Mouse (Mus musculus) layer of hippocampus, adult 9-10 months (tissue): Measurements from ENCODE around the gene Sumf1.
A peak's percentile ranks its signal among the peaks of the same experiment; 100 is the strongest.

ENCODE experiments used
- DNase-seq: peaks from one replicate; pipeline ENCODE4 v3.0.0; 2022; ENCODE audit warnings: low spot score

The Sumf1 gene

GRCm38 (mm10) chr6:108146637-108147036 is 38.7 kb downstream of the Sumf1 start:
- DNase-seq, result no peak

DNA sequence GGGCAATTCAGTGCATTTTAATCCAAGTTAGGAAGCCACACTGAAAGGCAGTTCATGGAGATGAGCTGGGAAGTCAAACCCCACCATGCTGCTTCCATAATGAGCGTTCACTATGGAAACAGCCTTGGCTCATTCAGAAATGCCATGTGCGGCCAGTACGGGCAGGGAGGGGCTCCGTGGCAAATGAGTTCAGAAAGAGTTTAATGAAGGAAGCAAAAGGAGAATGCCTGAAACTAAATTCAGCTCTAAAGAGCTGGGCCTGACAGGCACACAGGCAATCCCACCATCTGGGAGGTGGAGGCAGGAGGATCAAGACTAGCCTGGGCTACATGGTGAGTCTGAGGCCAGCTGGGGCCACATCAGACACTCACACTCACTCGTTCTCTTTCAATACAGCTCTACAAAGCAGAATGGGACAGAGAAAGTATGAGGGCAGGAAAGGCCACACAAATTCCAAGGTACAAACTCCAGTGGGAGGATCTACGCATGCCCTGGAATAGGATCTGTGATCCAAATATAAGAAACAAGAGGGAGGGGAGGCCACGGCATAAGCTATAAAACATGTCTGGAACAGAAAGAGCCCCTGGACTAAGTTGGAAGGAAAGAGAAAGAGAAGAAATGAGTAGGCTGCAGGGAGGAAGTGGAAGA is 39.3 kb downstream of the Sumf1 start:
- peak; percentile 29 for DNase-seq

DNA sequence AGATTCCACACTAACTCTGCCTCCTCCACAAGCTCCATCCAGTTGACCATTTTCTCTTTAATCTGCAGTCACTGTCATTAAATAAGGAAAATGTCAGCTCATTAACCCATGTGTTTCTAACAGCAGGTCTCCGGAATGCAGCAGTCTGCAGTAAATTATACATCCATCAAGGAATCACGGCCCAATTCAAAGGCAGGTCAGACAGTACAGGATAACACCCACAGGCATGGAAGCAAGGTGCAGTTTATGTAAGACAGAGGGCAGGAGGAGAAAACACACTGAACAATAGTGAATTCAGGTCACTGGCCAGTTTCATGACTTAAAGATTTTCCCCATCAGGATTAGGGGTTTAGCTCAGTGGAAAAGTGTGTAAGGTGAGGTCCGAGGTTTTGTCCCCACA is 40.1 kb downstream of the Sumf1 start:
- DNase-seq, result no peak

DNA sequence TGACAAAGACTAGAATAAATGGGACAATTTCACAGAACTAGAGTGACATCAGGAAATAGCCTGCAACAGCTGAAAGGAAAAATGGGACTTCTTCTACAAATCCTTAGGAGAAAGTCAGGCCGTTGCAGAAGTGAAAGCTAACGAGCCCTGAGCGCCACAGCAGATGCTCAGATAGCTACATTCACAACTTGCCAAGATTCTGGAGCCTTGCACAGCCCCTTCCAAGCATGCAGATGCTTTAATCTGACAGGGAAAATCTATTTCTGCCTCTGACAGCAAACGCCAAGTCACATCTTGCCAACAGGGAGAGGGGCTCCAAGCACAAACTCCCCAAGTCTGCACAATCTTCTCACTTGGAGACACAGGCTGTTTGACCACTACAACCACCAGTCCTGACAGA is 42.6 kb downstream of the Sumf1 start:
- no peak for DNase-seq

- DNase-seq, result no peak
These were observed 44.5 kb downstream of the Sumf1 start for GRCm38 (mm10) chr6:108140722-108141490.

GRCm38 (mm10) chr6:108137031-108137430 is 48.4 kb downstream of the Sumf1 start:
- no peak for DNase-seq

DNA sequence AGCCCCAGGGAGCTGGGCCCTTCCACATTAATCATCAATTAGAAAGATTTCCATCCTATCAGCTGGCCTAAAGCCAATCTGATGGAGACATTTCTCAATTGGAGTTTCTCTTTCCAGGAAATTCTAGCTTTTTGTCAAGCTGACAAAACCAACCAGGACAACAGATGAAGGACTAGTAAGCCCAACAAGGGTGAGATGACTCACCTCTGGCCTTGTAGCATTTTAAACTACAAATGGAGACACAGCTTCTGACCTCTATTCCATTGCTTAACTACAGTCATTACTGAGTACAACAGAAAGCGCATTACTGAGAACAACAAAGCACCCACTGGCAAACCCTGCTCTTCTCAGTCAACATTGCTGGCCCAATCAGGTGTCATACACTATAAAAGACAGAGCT is 49.1 kb downstream of the Sumf1 start:
- DNase-seq, result no peak

DNA sequence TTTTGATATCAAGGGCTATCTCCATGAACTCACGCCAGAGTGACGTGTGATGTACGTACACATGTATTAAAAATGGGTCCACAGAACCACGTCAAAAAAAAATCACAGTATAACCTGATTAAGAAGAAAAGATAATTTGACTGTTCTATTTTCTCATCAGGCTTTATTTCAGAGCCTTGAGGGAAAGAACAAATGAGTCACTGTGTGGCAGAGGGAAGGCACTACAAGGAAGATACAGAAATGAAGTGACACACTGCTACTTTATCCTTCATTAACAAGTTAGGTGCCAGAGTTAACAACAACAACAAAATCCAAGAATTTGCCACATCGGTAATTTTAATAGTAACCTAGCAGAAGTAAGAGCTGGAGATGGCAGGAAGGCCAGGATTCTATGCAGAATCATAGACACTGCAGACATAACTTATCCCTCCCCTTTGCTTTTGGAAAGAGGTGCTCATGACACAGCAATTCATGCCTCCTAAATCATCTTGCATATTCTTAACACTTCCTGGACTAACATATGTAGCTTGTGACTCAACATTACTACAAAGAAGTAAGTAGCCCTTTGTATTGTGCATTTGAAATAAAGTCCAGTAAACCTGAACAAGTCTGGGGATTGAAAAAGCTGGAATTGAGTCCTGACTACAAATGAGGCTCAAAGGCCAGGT is 53.0 kb downstream of the Sumf1 start:
- DNase-seq, result no peak

GRCm38 (mm10) chr6:108130718-108131117 is 54.7 kb downstream of the Sumf1 start:
- DNase-seq, result no peak

DNA sequence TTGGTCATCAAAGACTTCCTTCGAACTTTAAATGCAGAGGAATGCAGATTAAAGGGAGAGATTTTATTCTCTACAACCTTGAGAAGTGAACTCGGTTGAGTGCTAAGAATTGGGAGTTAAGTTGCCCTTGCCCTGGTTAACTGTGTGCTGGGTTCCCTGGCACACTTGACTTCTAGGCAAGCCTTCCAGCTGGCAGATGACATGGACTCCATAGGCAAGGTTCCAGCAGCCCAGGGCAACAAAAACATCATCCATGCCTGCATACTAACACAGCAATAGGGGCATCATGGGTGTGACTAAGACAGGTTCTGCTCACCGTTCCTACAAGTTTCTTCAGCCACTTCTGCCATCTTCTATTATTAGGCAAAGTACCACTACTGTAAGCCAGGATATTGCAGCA is 58.8 kb downstream of the Sumf1 start:
- DNase-seq, result no peak

DNA sequence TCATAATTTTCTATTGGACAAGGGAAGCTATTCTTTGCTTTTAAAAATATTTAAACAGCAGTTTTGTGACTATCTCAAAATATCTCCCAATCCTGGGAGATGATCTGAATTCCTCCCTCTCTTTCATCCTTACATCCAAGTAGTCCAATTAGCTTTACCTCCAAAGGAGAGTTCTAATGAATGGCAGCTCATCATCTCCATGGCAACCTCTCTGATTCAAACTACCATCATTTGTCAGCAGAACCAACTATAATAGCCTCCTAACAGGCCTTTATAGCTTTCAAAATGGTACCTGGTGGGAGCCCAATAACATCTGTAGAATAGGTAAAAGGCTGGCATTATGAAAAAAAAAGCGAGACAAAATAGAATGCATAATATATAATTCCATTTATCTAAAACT is 59.9 kb downstream of the Sumf1 start:
- DNase-seq, result no peak

DNA sequence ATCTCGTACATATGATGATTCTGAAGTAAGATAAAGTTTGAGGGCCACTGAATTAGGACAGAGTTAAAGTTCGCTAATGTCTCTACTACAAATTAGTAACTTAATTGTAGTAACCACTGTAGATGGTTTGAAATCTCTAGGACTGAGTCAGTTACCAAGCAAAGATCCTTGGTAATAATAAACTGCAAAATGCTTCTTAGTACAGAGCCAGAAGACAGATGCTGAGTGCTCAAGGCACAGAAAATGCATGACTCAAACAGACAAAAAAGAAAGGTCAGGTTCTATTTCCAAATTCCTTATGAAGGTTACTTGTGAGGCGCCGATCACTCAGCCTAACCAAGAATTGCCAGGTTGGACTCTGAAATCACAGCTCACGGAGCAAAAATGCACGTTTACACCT is 67.5 kb downstream of the Sumf1 start:
- no peak for DNase-seq

GRCm38 (mm10) chr6:108114971-108115370 is 70.4 kb downstream of the Sumf1 start:
- no peak for DNase-seq

DNA sequence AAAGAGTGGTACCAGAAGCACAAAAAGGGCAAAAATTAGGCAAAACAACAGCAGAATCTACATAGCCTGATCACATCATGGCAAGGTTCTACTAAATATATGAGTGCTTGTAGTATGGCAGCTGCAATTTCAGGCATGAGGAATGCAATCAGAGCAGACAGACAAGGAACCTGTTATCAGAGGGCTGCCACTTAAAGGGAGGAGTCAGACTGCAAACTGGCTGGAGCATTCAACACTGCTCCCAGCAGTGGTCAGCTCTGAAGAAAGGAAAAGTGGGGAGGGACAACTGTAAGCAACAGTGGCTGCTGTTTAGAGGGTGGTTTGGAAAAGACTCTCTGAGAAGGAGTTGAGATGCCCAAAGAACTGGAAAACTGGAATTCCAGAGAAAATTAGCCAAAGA is 73.7 kb downstream of the Sumf1 start:
- DNase-seq, result no peak

DNA sequence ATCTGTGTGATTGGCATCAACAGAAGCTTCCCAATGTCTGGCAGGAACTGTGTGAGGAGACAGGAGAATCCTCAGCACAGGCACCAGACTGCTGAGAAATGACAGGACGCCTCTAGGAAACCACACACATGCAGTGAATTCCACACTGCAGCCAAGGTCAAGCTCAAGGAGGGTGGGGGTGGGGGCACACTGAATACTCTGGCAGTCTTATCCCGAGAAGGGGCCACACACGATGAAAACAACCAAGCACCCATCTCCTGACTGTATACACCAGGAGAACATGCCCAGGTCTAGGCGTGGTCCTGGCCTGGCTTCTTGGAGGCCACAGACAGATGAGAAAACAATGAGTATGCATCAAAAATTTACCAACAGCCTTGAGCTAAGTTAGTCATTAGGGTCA is 75.0 kb downstream of the Sumf1 start:
- no peak for DNase-seq

DNA sequence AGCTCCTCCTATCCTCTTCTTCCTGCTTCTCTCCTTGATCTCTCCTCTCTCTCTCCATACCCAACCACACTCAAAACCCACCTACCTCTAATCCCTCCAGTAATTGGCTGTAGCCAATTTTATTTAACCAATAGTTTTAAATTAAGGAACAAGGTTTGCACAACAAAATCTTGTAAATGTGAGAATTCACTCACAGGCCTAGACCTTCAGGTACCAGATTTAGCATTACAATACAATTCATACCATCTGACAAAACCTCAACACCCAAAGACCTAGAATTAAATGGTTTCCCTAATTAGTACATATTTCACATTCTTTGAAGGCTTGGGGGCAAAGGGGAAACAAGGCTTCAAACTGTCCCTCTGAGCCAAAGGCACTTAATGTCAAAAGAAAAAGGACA is 78.0 kb downstream of the Sumf1 start:
- no peak for DNase-seq

DNA sequence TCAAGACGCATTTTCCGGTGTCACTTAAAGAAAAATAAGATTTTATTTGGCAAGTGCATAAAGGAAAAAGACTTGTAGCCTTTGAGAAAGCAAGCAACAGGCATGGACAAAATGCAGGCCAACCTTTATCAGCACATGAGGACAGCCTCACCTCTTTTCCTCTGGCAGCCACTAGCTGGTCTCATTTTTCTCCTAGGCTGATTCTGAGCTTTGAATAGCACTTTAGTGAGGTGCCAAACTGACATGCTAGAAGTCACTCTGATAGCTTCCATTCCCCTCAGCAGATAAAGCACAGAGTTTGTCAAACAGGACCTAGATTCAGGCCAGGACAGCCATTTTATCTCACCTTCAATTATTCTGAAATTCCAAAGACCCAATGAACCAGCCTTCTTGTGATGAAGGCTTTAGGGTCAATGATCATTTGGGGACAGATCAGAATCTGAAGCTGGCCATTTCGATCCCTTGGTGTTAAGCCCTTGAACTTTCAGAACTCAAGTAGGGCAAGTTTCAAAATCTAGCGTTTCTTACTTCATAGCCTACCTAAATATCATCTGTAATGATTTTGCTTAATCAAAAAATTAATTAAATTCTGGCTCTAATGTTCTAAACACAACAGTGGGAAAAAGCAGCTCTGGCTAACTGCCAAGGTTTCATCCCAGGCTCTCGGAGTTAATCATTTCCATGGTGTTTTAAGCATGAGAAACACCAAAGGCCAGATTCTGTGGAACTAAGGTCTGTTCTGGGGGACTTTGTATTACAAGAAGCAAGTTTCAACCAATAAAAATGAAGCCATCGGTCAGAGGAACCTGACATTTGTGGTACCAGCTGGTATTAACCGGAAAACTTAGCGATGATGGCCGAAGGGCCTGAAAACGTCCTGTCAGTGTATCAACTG is 83.2 kb downstream of the Sumf1 start:
- DNase-seq, result no peak

DNA sequence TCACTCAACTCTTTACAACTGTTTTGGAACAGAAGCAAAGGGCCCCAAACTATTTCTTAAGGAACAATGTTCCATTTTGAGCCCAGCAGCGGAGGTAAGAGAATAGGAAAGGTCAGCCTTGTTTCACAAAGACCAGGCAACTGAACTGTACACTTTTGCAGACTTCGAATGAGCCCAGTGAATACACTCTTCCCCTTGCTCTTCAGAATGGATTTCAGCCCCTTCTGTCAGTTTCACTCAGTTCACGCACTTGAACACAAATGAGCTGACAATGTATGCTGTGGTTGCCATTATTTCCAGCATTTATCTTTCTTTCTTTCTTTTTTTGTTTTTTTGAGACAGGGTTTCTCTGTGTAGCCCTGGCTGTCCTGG is 86.5 kb downstream of the Sumf1 start:
- no peak for DNase-seq

DNA sequence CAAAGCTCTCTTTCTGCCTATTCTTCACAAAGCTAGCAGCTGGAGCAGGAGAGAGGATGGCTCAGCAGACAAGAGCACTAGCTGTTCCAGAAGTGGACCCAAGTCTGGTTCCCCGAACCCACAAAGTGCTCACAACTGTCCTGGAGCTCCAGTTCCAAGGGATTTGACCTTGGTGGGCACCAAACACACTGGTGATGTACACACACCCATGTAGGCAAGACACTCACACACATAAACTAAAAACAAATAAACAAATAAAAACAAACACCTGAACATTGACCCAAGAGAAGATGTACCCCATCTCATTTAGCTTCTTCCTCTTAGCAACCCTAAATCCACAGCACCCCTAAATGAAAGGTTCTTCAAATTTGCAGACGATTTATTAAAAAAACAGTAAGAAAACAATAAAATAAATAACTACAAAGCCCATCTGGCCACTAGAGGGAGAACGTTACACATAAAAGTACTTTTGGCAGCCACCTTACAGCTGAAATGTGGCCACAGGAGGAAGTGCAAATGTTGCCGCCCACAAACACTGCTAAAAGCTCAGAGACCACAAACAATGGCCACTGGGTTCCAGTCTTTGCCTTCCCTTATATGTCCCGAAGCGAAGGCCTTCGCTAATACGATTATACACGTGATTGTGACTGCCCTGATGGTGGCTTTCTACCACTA is 87.1 kb downstream of the Sumf1 start:
- peak; percentile 81 for DNase-seq

GRCm38 (mm10) chr6:108095445-108095844 is 89.9 kb downstream of the Sumf1 start:
- no peak for DNase-seq

DNA sequence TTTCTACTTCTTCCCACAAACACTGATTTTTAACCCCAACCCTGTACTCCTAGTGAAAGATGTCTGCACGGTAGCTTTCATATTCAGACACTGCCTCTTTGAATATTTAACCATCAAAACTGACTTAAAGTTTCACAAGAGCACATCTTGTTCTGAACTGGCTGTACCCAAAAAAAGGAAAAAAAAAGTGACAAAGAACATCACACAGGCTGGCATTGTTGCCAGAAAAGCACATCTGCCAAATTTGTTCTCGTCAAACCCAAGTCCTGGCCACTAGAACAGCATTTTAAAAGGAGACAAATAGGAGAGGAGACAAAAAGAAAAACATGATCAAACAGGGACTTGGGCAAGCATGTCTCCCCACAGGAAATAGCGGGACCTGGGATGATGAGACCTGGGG is 91.9 kb downstream of the Sumf1 start:
- no peak for DNase-seq

GRCm38 (mm10) chr6:108092646-108093045 is 92.7 kb downstream of the Sumf1 start:
- DNase-seq, result no peak
